Mouse (Mus musculus) ES-E14 (cell line): Measurements from ENCODE around the gene Spag6l. TPM values are rescaled to one million over a fixed set of nuclear protein-coding genes. Genes with fewer than 3 reads are reported as not detected.

ENCODE experiments used
- DNase-seq: peaks from one replicate; pipeline ENCODE4 v3.0.0-alpha.2; 2013; ENCODE audit warnings: low read depth, low spot score
- H3K27ac ChIP-seq: 2 replicates; pipeline ENCODE4 v1.5.1; 2012; ENCODE audit warnings: low read depth, mild to moderate bottlenecking, low read length, moderate library complexity, mixed read lengths; ENCODE audit not compliant: poor library complexity, insufficient read depth, severe bottlenecking
- H3K36me3 ChIP-seq: 2 replicates; pipeline ENCODE4 v1.6.1; 2012; ENCODE audit warnings: mild to moderate bottlenecking, low read length, moderate library complexity, mixed read lengths; ENCODE audit not compliant: control insufficient read depth, poor library complexity, insufficient read depth, severe bottlenecking
- H3K4me1 ChIP-seq, 2 experiments: fragments of 150-350 bp in 1 of 2; sonication (generic) in 1 of 2; 2 replicates each; pipeline ENCODE4 v1.6.1; 2012; ENCODE audit warnings: low read length in 2 of 2, mild to moderate bottlenecking in 1 of 2, mixed read lengths in 1 of 2; ENCODE audit not compliant: control insufficient read depth in 2 of 2, insufficient read depth in 2 of 2, poor library complexity in 1 of 2
- H3K4me3 ChIP-seq, 2 experiments: fragments of 150-350 bp in 1 of 2; sonication (generic) in 1 of 2; 2 replicates each; pipeline ENCODE4 v1.5.1; 2012; ENCODE audit warnings: low read length in 2 of 2, low read depth in 1 of 2, mild to moderate bottlenecking in 1 of 2, mixed read lengths in 1 of 2; ENCODE audit not compliant: insufficient read depth in 1 of 2, poor library complexity in 1 of 2, severe bottlenecking in 1 of 2
- H3K9ac ChIP-seq: 2 replicates; pipeline ENCODE4 v1.6.1; 2012; ENCODE audit warnings: low read depth, mild to moderate bottlenecking, low read length, mixed read lengths; ENCODE audit not compliant: poor library complexity, insufficient read depth, severe bottlenecking
- H3K9me3 ChIP-seq: fragments of 150-350 bp; sonication (generic); 2 replicates; pipeline ENCODE4 v1.6.1; 2012; ENCODE audit warnings: low read depth, mild to moderate bottlenecking, low read length; ENCODE audit not compliant: control insufficient read depth, insufficient read depth
- CHD2 ChIP-seq: IDR thresholded peaks from 2 replicates; pipeline ENCODE4 v1.6.1; 2014; ENCODE audit warnings: mild to moderate bottlenecking, low read depth, low read length, inconsistent platforms
- HCFC1 ChIP-seq: IDR thresholded peaks from 2 replicates; pipeline ENCODE4 v1.6.1; 2012; ENCODE audit warnings: low read length, inconsistent platforms, borderline replicate concordance; ENCODE audit not compliant: insufficient read depth
- MAFK ChIP-seq: IDR thresholded peaks from 2 replicates; pipeline ENCODE4 v1.6.1; 2014; ENCODE audit warnings: mild to moderate bottlenecking, low read depth, low read length, inconsistent platforms; ENCODE audit not compliant: insufficient read depth
- ZC3H11A ChIP-seq: IDR thresholded peaks from 2 replicates; pipeline ENCODE4 v1.6.1; 2012; ENCODE audit warnings: low read depth, mild to moderate bottlenecking, inconsistent platforms, low read length, borderline replicate concordance
- ZNF384 ChIP-seq: IDR thresholded peaks from 2 replicates; pipeline ENCODE4 v1.6.1; 2012; ENCODE audit warnings: low read depth, low read length, inconsistent platforms
- in situ Hi-C, 2 experiments: fragments of 600-800 bp; cut with MboI; formaldehyde crosslinking; loops; one replicate each; pipeline ENCODE4 v1.15.1; 2025; ENCODE audit warnings: low sequenced_read_pairs in 2 of 2, inconsistent platforms in 1 of 2; ENCODE audit not compliant: unreplicated experiment in 2 of 2
- total RNA-seq: library from RNA; depleted of rRNA; stranded (reverse); fragments of 300-350 nt; gene quantifications from 2 replicates; pipeline ENCODE4 v1.2.3, GENCODE M21; 2012; rRNA removed

Gene Spag6l
- total RNA-seq, result 0.49 and 1.0 TPM in 2 replicates

- H3K27ac ChIP-seq, result no peak within 1 kb of the TSS
- TF ChIP-seq ZC3H11A (peak; percentile 33; the same call in 1 of the 2 replicates), ZNF384 (no peak)
- in situ Hi-C loops, result no loop called here
These were observed at the start of gene Spag6l for GRCm38 (mm10) chr16:16828757-16829615. Gene Spag6l (minus strand): TSS chr16:16829456.

GRCm38 (mm10) chr16:16879025-16879424 is 49.8 kb upstream of the Spag6l start:
- TF ChIP-seq HCFC1, result no peak
- TF ChIP-seq MAFK, result no peak
- TF ChIP-seq CHD2, result no peak
- no peak for TF ChIP-seq ZNF384
- no peak for TF ChIP-seq ZC3H11A
- DNase-seq, result no peak
- Histone ChIP-seq H3K36me3 (peaks cover 61% of the 10 kb centered on the region), H3K9ac (no peak overlapping the region), H3K4me3 (no peak overlapping the region), H3K27ac (no peak overlapping the region), H3K9me3 (no peaks in the 10 kb centered on the region), H3K4me1 (no peaks in the 10 kb centered on the region)
- in situ Hi-C loops, result no loop called here

More at GRCm38 (mm10) chr16:16828757-16829615, at the start of gene Spag6l:
- DNase-seq, result peak; percentile 59
- no peaks in the 10 kb centered on the region for H3K36me3 ChIP-seq
- H3K4me3 ChIP-seq, result peak within 1 kb of the TSS; percentile 58 to 60
- H3K9me3 ChIP-seq, result no peaks in the 10 kb centered on the region
- peak within 1 kb of the TSS; percentile 27; the same call in 1 of the 2 replicates for H3K9ac ChIP-seq
- peaks cover 3 to 7% of the 10 kb centered on the region in 2 experiments; a peak in 3 of 4 replicates for H3K4me1 ChIP-seq

GRCm38 (mm10) chr16:16870617-16871331 is 41.5 kb upstream of the Spag6l start, which contains the start of the genes Top3b and Vpreb1:
Gene Top3b (plus strand): TSS chr16:16870736.
Gene Vpreb1 (minus strand): TSS chr16:16870843.
- TF ChIP-seq CHD2, result 0 out of 2 replicates have a peak, but pooled peaks have one; percentile 10
- TF ChIP-seq HCFC1, result peak; percentile 85
- TF ChIP-seq ZC3H11A, result no peak
- no peak for TF ChIP-seq MAFK
- TF ChIP-seq ZNF384, result no peak
- Histone ChIP-seq H3K36me3 (peaks cover 7% of the 10 kb centered on the region), H3K27ac (peak within 1 kb of the TSS; percentile 83), H3K4me1 (peaks cover 4 to 8% of the 10 kb centered on the region in 2 experiments; a peak in 3 of 4 replicates), H3K4me3 (peak within 1 kb of the TSS; percentile 83 to 90), H3K9ac (peak within 1 kb of the TSS; percentile 90), H3K9me3 (no peaks in the 10 kb centered on the region)
- in situ Hi-C loops, result no loop called here
- DNase-seq, result peak; percentile 94

- TF ChIP-seq HCFC1 (no peak), ZC3H11A (no peak), CHD2 (no peak), ZNF384 (no peak), MAFK (no peak)
- Histone ChIP-seq H3K27ac (peak overlapping the region; percentile 24; the same call in 1 of the 2 replicates), H3K9ac (no peak overlapping the region; the same call in 1 of the 2 replicates), H3K9me3 (no peaks in the 10 kb centered on the region), H3K4me1 (peaks cover 6 to 9% of the 10 kb centered on the region in 2 experiments), H3K36me3 (peaks cover 7% of the 10 kb centered on the region; the same call in 1 of the 2 replicates), H3K4me3 (peak overlapping the region; percentile 83 to 90)
- DNase-seq, result no peak
- in situ Hi-C loops, result no loop called here
These were observed 41.0 kb upstream of the Spag6l start for GRCm38 (mm10) chr16:16870241-16870616.
